16 mouse cellular contexts compared by ENCODE assay signal in the genomic region with DNA sequence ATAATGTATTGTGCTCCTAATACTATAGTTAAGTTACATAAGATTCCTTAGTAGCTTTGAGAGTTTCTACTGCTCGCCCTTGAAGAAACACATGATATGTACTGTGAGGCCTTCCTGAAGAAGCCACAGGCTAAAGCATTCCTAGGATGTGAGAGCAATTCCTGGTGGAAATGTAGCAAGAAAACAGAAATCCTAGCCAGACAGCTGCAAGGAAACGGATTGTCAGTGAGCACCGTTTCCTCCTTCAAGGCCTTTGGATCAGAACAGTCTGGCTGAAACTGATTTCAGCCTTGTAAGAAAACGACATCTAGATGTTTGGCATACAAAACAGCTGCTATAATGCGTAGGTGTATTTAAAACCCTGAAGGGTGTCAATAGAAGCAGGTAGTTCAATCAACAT. TPM values are rescaled to one million over a fixed set of nuclear protein-coding genes. Genes with fewer than 3 reads are reported as not detected.
"Had no signal": no experiment of that assay in that cellular context is flagged by ENCODE, and none has a peak within 500 bp of the region (broad histone marks: within the 10 kb centered on the region; RNA-seq: fewer than 3 reads in every experiment).

No protein-coding gene starts in this region.

- H3K4me3 ChIP-seq: left cerebral cortex, adult 2 months; liver, embryonic 13.5 days; lung, embryonic 15.5 days; megakaryocyte, embryonic 14.5 days; midbrain, embryonic 15.5 days; neural tube, embryonic 13.5 days; stomach, embryonic 15.5 days had no signal

- DNase-seq: kidney, postnatal 14 days; liver; liver, embryonic 13.5 days; liver, postnatal 0 days; lung, postnatal 14 days; retina, postnatal 1 day; right cerebral cortex, postnatal 4 days; thymus, postnatal 36 days had no signal

- H3K4me1 ChIP-seq: liver, embryonic 13.5 days; lung, embryonic 15.5 days; midbrain, embryonic 15.5 days; neural tube, embryonic 13.5 days; stomach, embryonic 15.5 days had no signal

- ATAC-seq: liver, postnatal 0 days; midbrain, embryonic 15.5 days had no signal

- H3K27ac ChIP-seq: left cerebral cortex, adult 2 months; liver, embryonic 13.5 days; lung, embryonic 15.5 days; macrophage; midbrain, embryonic 15.5 days; neural tube, embryonic 13.5 days; stomach, embryonic 15.5 days had no signal

RNA-seq across cellular contexts. Expression of gene Fap, which starts 22.7 kb away (rescaled TPM):
- polyA plus RNA-seq: testis, adult 2 months had no signal
